Mouse (Mus musculus) thymus, adult 2 months (tissue): ENCODE results near the gene Spata13. TPM values are rescaled to one million over a fixed set of nuclear protein-coding genes. Genes with fewer than 3 reads are reported as not detected.

ENCODE experiments used
- DNase-seq: peaks from one replicate; pipeline ENCODE4 v3.0.0; 2021
- H3K27ac ChIP-seq: fragments of 200-500 bp; 2 replicates; pipeline ENCODE4 v1.5.1; 2012; ENCODE audit warnings: low read length, control low read depth; ENCODE audit not compliant: control insufficient read depth, insufficient read depth
- H3K27me3 ChIP-seq: fragments of 200-500 bp; 2 replicates; pipeline ENCODE4 v1.6.1; 2012; ENCODE audit warnings: mild to moderate bottlenecking, low read length, moderate library complexity, mixed read lengths; ENCODE audit not compliant: control insufficient read depth, insufficient read depth
- H3K36me3 ChIP-seq: fragments of 200-500 bp; 2 replicates; pipeline ENCODE4 v1.6.1; 2012; ENCODE audit warnings: mild to moderate bottlenecking, low read length, moderate library complexity; ENCODE audit not compliant: control insufficient read depth, insufficient read depth
- H3K4me1 ChIP-seq: fragments of 200-500 bp; replicated peaks from 2 replicates; pipeline ENCODE4 v1.6.1; 2012; ENCODE audit warnings: low read length; ENCODE audit not compliant: control insufficient read depth, insufficient read depth
- H3K4me3 ChIP-seq: fragments of 200-500 bp; 2 replicates; pipeline ENCODE4 v1.5.1; 2012; ENCODE audit warnings: mild to moderate bottlenecking, low read length, control low read depth, moderate library complexity; ENCODE audit not compliant: control insufficient read depth, insufficient read depth
- CTCF ChIP-seq: fragments of 200-500 bp; IDR thresholded peaks from 2 replicates; pipeline ENCODE4 v1.5.1; 2012; ENCODE audit warnings: mild to moderate bottlenecking, control low read depth, low read length, moderate library complexity, borderline replicate concordance; ENCODE audit not compliant: control insufficient read depth, poor library complexity, insufficient read depth; ENCODE audit errors: extremely low read depth
- POLR2A ChIP-seq: fragments of 200-500 bp; IDR thresholded peaks from 2 replicates; pipeline ENCODE4 v1.6.1; 2012; ENCODE audit warnings: mild to moderate bottlenecking, low read length, control low read depth, moderate library complexity; ENCODE audit not compliant: control insufficient read depth, poor library complexity, insufficient read depth; ENCODE audit errors: extremely low read depth
- WGBS: fragments of 180-500 bp; shearing (Covaris S2); methylation state at CpG from one replicate; pipeline ENCODE4 v1.1.7; 2018; 5-methylcytosine and 5-hydroxymethylcytosine counted together
- polyA plus RNA-seq: library from polyadenylated mRNA; depleted of rRNA; stranded (reverse); fragments of >200 nt; gene quantifications from 2 replicates; pipeline ENCODE4 v1.2.3, GENCODE M21; 2012

The Spata13 gene
- polyA plus RNA-seq, 1 experiment = 80.6 TPM

- no peak overlapping the region for H3K27ac ChIP-seq
- 87% methylated on average over 2 of the region's 2 CpGs for WGBS
Observed at GRCm38 (mm10) chr14:60765025-60765424, 131.2 kb downstream of the Spata13 start.

GRCm38 (mm10) chr14:60767884-60768283 is 134.1 kb downstream of the Spata13 start, which contains the start of gene C1qtnf9:
TSS of gene C1qtnf9 (plus strand) at chr14:60768134.
- DNase-seq = no peak
- Histone ChIP-seq H3K36me3 (peaks cover 11% of the 10 kb centered on the region), H3K4me1 (no peaks in the 10 kb centered on the region), H3K27me3 (no peaks in the 10 kb centered on the region), H3K27ac (no peak within 1 kb of the TSS), H3K4me3 (no peak within 1 kb of the TSS)
- TF ChIP-seq POLR2A (no peak), CTCF (no peak)
- 76% methylated on average over 4 of the region's 4 CpGs for WGBS

More at GRCm38 (mm10) chr14:60765025-60765424, 131.2 kb downstream of the Spata13 start:
- H3K27me3 ChIP-seq = no peaks in the 10 kb centered on the region
- H3K4me1 ChIP-seq = no peaks in the 10 kb centered on the region
- TF ChIP-seq CTCF = no peak
- TF ChIP-seq POLR2A = no peak
- H3K4me3 ChIP-seq = no peak overlapping the region
- H3K36me3 ChIP-seq = peaks cover 39% of the 10 kb centered on the region
- DNase-seq = no peak

- no peak for DNase-seq
- TF ChIP-seq CTCF (no peak), POLR2A (no peak)
- Histone ChIP-seq H3K27ac (no peak overlapping the region), H3K27me3 (no peaks in the 10 kb centered on the region), H3K36me3 (no peaks in the 10 kb centered on the region), H3K4me1 (no peaks in the 10 kb centered on the region), H3K4me3 (no peak overlapping the region)
- WGBS = 91% methylated on average over 6 of the region's 6 CpGs
Observed at GRCm38 (mm10) chr14:60769340-60769739, 135.5 kb downstream of the Spata13 start.

- 79% methylated on average over 6 of the region's 6 CpGs for WGBS
- no peak for TF ChIP-seq POLR2A
- TF ChIP-seq CTCF = no peak
- no peak overlapping the region for H3K27ac ChIP-seq
- no peaks in the 10 kb centered on the region for H3K27me3 ChIP-seq
- no peaks in the 10 kb centered on the region for H3K4me1 ChIP-seq
- no peaks in the 10 kb centered on the region for H3K36me3 ChIP-seq
- H3K4me3 ChIP-seq = no peak overlapping the region
- no peak for DNase-seq
Observed at GRCm38 (mm10) chr14:60770594-60770993, 136.8 kb downstream of the Spata13 start.

GRCm38 (mm10) chr14:60771057-60771456 is 137.3 kb downstream of the Spata13 start:
- 1% methylated on average over 8 of the region's 8 CpGs for WGBS
- TF ChIP-seq CTCF (peak; percentile 91; the same call in 1 of the 2 replicates), POLR2A (no peak)
- 0 out of 2 replicates have a peak overlapping the region, but pooled peaks have one; percentile 10 for H3K4me3 ChIP-seq
- H3K27me3 ChIP-seq = no peaks in the 10 kb centered on the region
- no peak overlapping the region for H3K27ac ChIP-seq
- DNase-seq = peak; percentile 78
- H3K4me1 ChIP-seq = no peaks in the 10 kb centered on the region
- H3K36me3 ChIP-seq = no peaks in the 10 kb centered on the region

- H3K4me3 ChIP-seq = no peak overlapping the region
- H3K36me3 ChIP-seq = no peaks in the 10 kb centered on the region
- TF ChIP-seq POLR2A = no peak
- TF ChIP-seq CTCF = no peak
- DNase-seq = no peak
- no peak overlapping the region for H3K27ac ChIP-seq
- no peaks in the 10 kb centered on the region; the same call in 1 of the 2 replicates for H3K4me1 ChIP-seq
- WGBS = 96% methylated on average over 2 of the region's 2 CpGs
- H3K27me3 ChIP-seq = no peaks in the 10 kb centered on the region
Observed at GRCm38 (mm10) chr14:60773476-60773875, 139.7 kb downstream of the Spata13 start.

- no peak for DNase-seq
- Histone ChIP-seq H3K4me1 (no peaks in the 10 kb centered on the region; the same call in 1 of the 2 replicates), H3K27ac (no peak overlapping the region), H3K4me3 (no peak overlapping the region), H3K27me3 (no peaks in the 10 kb centered on the region), H3K36me3 (no peaks in the 10 kb centered on the region)
- no peak for TF ChIP-seq CTCF
- TF ChIP-seq POLR2A = no peak
- 96% methylated on average over 8 of the region's 8 CpGs for WGBS
Observed at GRCm38 (mm10) chr14:60776521-60776920, 142.7 kb downstream of the Spata13 start.
